26 mouse cellular contexts compared by ENCODE assay signal in the genomic region with DNA sequence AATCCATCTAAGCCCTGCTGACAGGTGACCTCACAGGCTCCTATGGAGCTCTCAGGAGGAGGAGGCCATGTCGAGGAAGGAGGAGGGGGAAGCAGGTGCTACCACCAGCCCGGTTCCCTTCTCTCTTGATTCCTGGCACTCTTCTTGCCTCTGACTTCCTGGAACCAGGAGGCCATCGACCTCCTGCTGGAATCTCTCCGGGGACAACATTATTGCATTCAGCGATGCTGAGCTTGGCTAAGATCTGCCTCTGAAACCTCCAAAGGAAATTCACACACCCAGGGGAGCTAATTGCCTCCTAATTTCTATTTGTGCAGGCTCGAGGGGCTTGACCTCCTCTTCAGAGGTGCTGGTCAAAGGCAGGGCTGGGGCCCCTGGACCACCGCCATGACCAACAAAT. TPM values are rescaled to one million over a fixed set of nuclear protein-coding genes. Genes with fewer than 3 reads are reported as not detected.
DNase-seq lines count a peak whose midpoint lies in the region; ATAC-seq and TF ChIP-seq lines count a peak whose summit lies in the region.
"Had no signal": no experiment of that assay in that cellular context is flagged by ENCODE, and none has a peak within 500 bp of the region (broad histone marks: within the 10 kb centered on the region; RNA-seq: fewer than 3 reads in every experiment).

No protein-coding gene starts in this region.

- no peak for TF ChIP-seq POLR2A in liver, adult 2 months (IDR thresholded peaks at IDR 0.05; ENCODE audit: extremely low read depth, insufficient read depth, low read length)

- peaks cover 39% of the 10 kb centered on the region for H3K27me3 ChIP-seq in forebrain, embryonic 10.5 days (ENCODE audit: poor library complexity, severe bottlenecking)
- peaks cover 2% of the 10 kb centered on the region; the same call in 1 of the 2 replicates for H3K27me3 ChIP-seq in forebrain, embryonic 16.5 days (replicated peaks; ENCODE audit: control insufficient read depth, insufficient read depth, low read length)
- H3K27me3 ChIP-seq in heart, embryonic 13.5 days (replicated peaks) = peaks cover 23% of the 10 kb centered on the region
- H3K27me3 ChIP-seq in liver, adult 2 months (ENCODE audit: control insufficient read depth, insufficient read depth, low read length) = no peaks in the 10 kb centered on the region

- H3K4me1 ChIP-seq in forebrain, embryonic 10.5 days = peaks cover 37% of the 10 kb centered on the region
- H3K4me1 ChIP-seq in forebrain, embryonic 16.5 days (replicated peaks; ENCODE audit: control insufficient read depth, insufficient read depth, low read length) = peaks cover 8% of the 10 kb centered on the region; the same call in 1 of the 2 replicates
- peaks cover 65% of the 10 kb centered on the region for H3K4me1 ChIP-seq in heart, embryonic 13.5 days
- H3K4me1 ChIP-seq in liver, adult 2 months (ENCODE audit: control insufficient read depth, insufficient read depth, low read length) = peaks cover 32% of the 10 kb centered on the region

- intact Hi-C loops in heart, postnatal 14 days (cut with DNase I) = no loop called here

- WGBS in forebrain, embryonic 10.5 days = 35% methylated on average over 7 of the region's 7 CpGs
- WGBS in forebrain, embryonic 16.5 days = 42% methylated on average over 7 of the region's 7 CpGs
- 26% methylated on average over 7 of the region's 7 CpGs for WGBS in heart, embryonic 13.5 days
- 15% methylated on average over 7 of the region's 7 CpGs for WGBS in liver, adult 2 months

- no peaks in the 10 kb centered on the region for H3K79me2 ChIP-seq in liver, adult 2 months (ENCODE audit: control insufficient read depth, insufficient read depth, low read length)

- ATAC-seq in forebrain, embryonic 16.5 days = no peak
- no peak for ATAC-seq in heart, embryonic 13.5 days (ENCODE audit: extremely low read depth, insufficient number of reproducible peaks, low FRiP score, low TSS enrichment)
- ATAC-seq: forebrain, postnatal 0 days; hindbrain, embryonic 16.5 days; intestine, postnatal 0 days; midbrain, embryonic 15.5 days had no signal

- no peak overlapping the region for H3K4me2 ChIP-seq in forebrain, embryonic 16.5 days (ENCODE audit: low read length)
- no peak overlapping the region for H3K4me2 ChIP-seq in heart, embryonic 13.5 days
- H3K4me2 ChIP-seq: limb, embryonic 13.5 days; midbrain, embryonic 15.5 days; neural tube, embryonic 15.5 days; stomach, embryonic 15.5 days had no signal

- no peak for DNase-seq in forebrain, embryonic 10.5 days (ENCODE audit: extremely low spot score, low spot score)
- no peak for DNase-seq in heart, postnatal 14 days
- peak; percentile 86 for DNase-seq in liver, adult 2 months (ENCODE audit: extremely low read depth, low read depth, low spot score)
- no peak for DNase-seq in liver
- DNase-seq in yolk sac, embryonic 10.5 days (ENCODE audit: low spot score) = peak; percentile 23
- DNase-seq: B cell, adult 2 months; cerebellum, adult 9-10 months; forebrain, postnatal 0 days; layer of hippocampus, postnatal 36 days; lung, postnatal 10 days; thymus, adult 18-20 months had no signal

- 0 out of 2 replicates have a peak overlapping the region, but pooled peaks have one; percentile 6 for H3K27ac ChIP-seq in forebrain, embryonic 10.5 days
- H3K27ac ChIP-seq in forebrain, embryonic 16.5 days (ENCODE audit: low read length) = no peak overlapping the region
- H3K27ac ChIP-seq in heart, embryonic 13.5 days (replicated peaks) = peak overlapping the region; percentile 17
- H3K27ac ChIP-seq in liver, adult 2 months (replicated peaks; ENCODE audit: insufficient read depth, low read depth, low read length) = peak overlapping the region; percentile 88
- H3K27ac ChIP-seq: kidney, postnatal 0 days; layer of hippocampus, adult 2 months; limb, embryonic 13.5 days; midbrain, embryonic 15.5 days; neural tube, embryonic 15.5 days; stomach, embryonic 15.5 days had no signal

- no peaks in the 10 kb centered on the region for H3K36me3 ChIP-seq in forebrain, embryonic 10.5 days (replicated peaks)
- no peaks in the 10 kb centered on the region for H3K36me3 ChIP-seq in forebrain, embryonic 16.5 days (ENCODE audit: control insufficient read depth, insufficient read depth)
- peaks cover 98% of the 10 kb centered on the region for H3K36me3 ChIP-seq in heart, embryonic 13.5 days
- H3K36me3 ChIP-seq in liver, adult 2 months (ENCODE audit: control insufficient read depth, insufficient read depth, low read length) = no peaks in the 10 kb centered on the region
- H3K36me3 ChIP-seq: limb, embryonic 13.5 days; midbrain, embryonic 15.5 days; neural tube, embryonic 15.5 days; stomach, embryonic 15.5 days had no signal

- H3K9me3 ChIP-seq in forebrain, embryonic 10.5 days = no peaks in the 10 kb centered on the region
- no peaks in the 10 kb centered on the region for H3K9me3 ChIP-seq in forebrain, embryonic 16.5 days (ENCODE audit: control insufficient read depth, low read length)
- no peaks in the 10 kb centered on the region for H3K9me3 ChIP-seq in heart, embryonic 13.5 days
- H3K9me3 ChIP-seq: limb, embryonic 13.5 days; midbrain, embryonic 15.5 days; neural tube, embryonic 15.5 days; stomach, embryonic 15.5 days had no signal

- H3K4me3 ChIP-seq in forebrain, embryonic 10.5 days = no peak overlapping the region
- H3K4me3 ChIP-seq in forebrain, embryonic 16.5 days (replicated peaks; ENCODE audit: low read length) = no peak overlapping the region
- no peak overlapping the region for H3K4me3 ChIP-seq in heart, embryonic 13.5 days
- no peak overlapping the region for H3K4me3 ChIP-seq in liver, adult 2 months (ENCODE audit: insufficient read depth, low read depth, low read length)
- H3K4me3 ChIP-seq: layer of hippocampus, adult 2 months; limb, embryonic 13.5 days; midbrain, embryonic 15.5 days; myocyte; neural tube, embryonic 15.5 days; stomach, embryonic 15.5 days had no signal

- TF ChIP-seq CTCF in liver, adult 2 months (IDR thresholded peaks at IDR 0.05; ENCODE audit: low read depth, low read length) = no peak

- H3K9ac ChIP-seq in forebrain, embryonic 16.5 days (replicated peaks; ENCODE audit: low read depth, low read length) = no peak overlapping the region
- peak overlapping the region; percentile 50; the same call in 1 of the 2 replicates for H3K9ac ChIP-seq in heart, embryonic 13.5 days
- peak overlapping the region; percentile 4; the same call in 1 of the 2 replicates for H3K9ac ChIP-seq in liver, adult 2 months (ENCODE audit: low read depth, low read length)
- H3K9ac ChIP-seq: forebrain, postnatal 0 days; limb, embryonic 13.5 days; midbrain, embryonic 15.5 days; neural tube, embryonic 15.5 days; stomach, embryonic 15.5 days had no signal

RNA-seq across cellular contexts. Expression of a gene that starts 16.3 kb away (rescaled TPM):
- 24.0 and 27.7 TPM in 2 replicates for polyA plus RNA-seq in forebrain, embryonic 10.5 days (2016; fragmentation: Nextera tagmentation; extraction: Ambion mirVana)
- 2.5 and 3.0 TPM in 2 replicates for polyA plus RNA-seq in forebrain, embryonic 16.5 days (2015; fragmentation: Nextera tagmentation; extraction: Ambion mirVana)
- not detected in 2 replicates for polyA plus RNA-seq in heart, embryonic 13.5 days (2015; fragmentation: Nextera tagmentation; extraction: Ambion mirVana)
- not detected for total RNA-seq in heart, postnatal 14 days (2021)
- not detected in 2 replicates for total RNA-seq in liver, adult 2 months (2014; rRNA removed)
- not detected in 2 replicates for polyA plus RNA-seq in liver, adult 2 months (2012; rRNA removed)
- total RNA-seq: common myeloid progenitor, adult 5-6 weeks; megakaryocyte progenitor cell, adult 5-6 weeks had no signal
- polyA plus RNA-seq: embryonic facial prominence, embryonic 14.5 days; intestine, postnatal 0 days; kidney, postnatal 0 days; liver, embryonic 16.5 days; myocyte; stomach, embryonic 15.5 days had no signal

RNA-seq across cellular contexts. Expression of a gene that starts 28.7 kb away (rescaled TPM):
- 0.43 and 0.57 TPM in 2 replicates for polyA plus RNA-seq in forebrain, embryonic 10.5 days (2016; fragmentation: Nextera tagmentation; extraction: Ambion mirVana)
- 0.73 and 0.77 TPM in 2 replicates for polyA plus RNA-seq in forebrain, embryonic 16.5 days (2015; fragmentation: Nextera tagmentation; extraction: Ambion mirVana)
- polyA plus RNA-seq in heart, embryonic 13.5 days (2015; fragmentation: Nextera tagmentation; extraction: Ambion mirVana) = 164 and 183 TPM in 2 replicates
- 100 to 1,000 TPM; 470 to 485 TPM for total RNA-seq in heart, postnatal 14 days (2021)
- 2.7 and 3.6 TPM in 2 replicates for total RNA-seq in liver, adult 2 months (2014; rRNA removed)
- 5.6 TPM in 2 replicates for polyA plus RNA-seq in liver, adult 2 months (2012; rRNA removed)
- total RNA-seq: common myeloid progenitor, adult 5-6 weeks had no signal

Comparison
In these comparisons a context has a peak if more than half of its experiments do, and no peak if none do; other contexts are left out.
1. DNase-seq: peak in liver, adult 2 months (single experiment) and yolk sac, embryonic 10.5 days (single experiment); none in forebrain, embryonic 10.5 days (single experiment), heart, postnatal 14 days (0 of 2) and liver (single experiment).
2. RNA of a gene that starts 28.7 kb away (polyA plus RNA-seq): 164 to 183 TPM in heart, embryonic 13.5 days; 5.6 TPM in liver, adult 2 months, 0.73 to 0.77 TPM in forebrain, embryonic 16.5 days and 0.43 to 0.57 TPM in forebrain, embryonic 10.5 days; every median in the first group is over 10 times any median in the second.